Mouse (Mus musculus): ENCODE data around the gene Tmed8. TPM values are rescaled to one million over a fixed set of nuclear protein-coding genes. Genes with fewer than 3 reads are reported as not detected.

The Tmed8 gene
- polyA plus RNA-seq, 1 experiment, result 2.1 TPM

GRCm38 (mm10) chr12:87196310-87196709 lies 3.9 kb downstream of the Tmed8 start:
- no peak overlapping the region for H3K4me2 ChIP-seq (ENCODE audit: low read depth)
- no peaks in the 10 kb centered on the region for H3K27me3 ChIP-seq (ENCODE audit: control insufficient read depth, insufficient read depth, insufficient read length)
- H3ac ChIP-seq (ENCODE audit: control insufficient read depth, insufficient read length), result no peak overlapping the region
- no peaks in the 10 kb centered on the region for H3K36me3 ChIP-seq (ENCODE audit: control insufficient read depth, insufficient read depth)
- no peaks in the 10 kb centered on the region for H3K79me2 ChIP-seq (ENCODE audit: control insufficient read depth, insufficient read depth)
- TF ChIP-seq TCF3 (IDR thresholded peaks at IDR 0.05; ENCODE audit: insufficient read length, low read depth) (no peak), TCF12 (IDR thresholded peaks at IDR 0.05; ENCODE audit: insufficient read depth, poor library complexity, severe bottlenecking) (no peak), SRF (IDR thresholded peaks at IDR 0.05; ENCODE audit: control insufficient read depth, insufficient read length, low read depth) (no peak), E2F4 (IDR thresholded peaks at IDR 0.05; ENCODE audit: insufficient read depth) (no peak), POLR2AphosphoS2 (IDR thresholded peaks at IDR 0.05; ENCODE audit: insufficient read length, low read depth) (no peak), USF1 (IDR thresholded peaks at IDR 0.05; ENCODE audit: low read depth) (no peak), MYOG (IDR thresholded peaks at IDR 0.05; ENCODE audit: control insufficient read depth in 1 of 3, insufficient read depth in 1 of 3, insufficient read length in 2 of 3, low read depth in 2 of 3) (no peak), MAX (IDR thresholded peaks at IDR 0.05; ENCODE audit: low read depth) (no peak), REST (IDR thresholded peaks at IDR 0.05; ENCODE audit: insufficient read depth, insufficient read length) (no peak), MYOD1 (IDR thresholded peaks at IDR 0.05; ENCODE audit: control insufficient read depth in 1 of 3, insufficient read length in 2 of 3, low read depth in 2 of 3) (no peak), CEBPB (IDR thresholded peaks at IDR 0.05; ENCODE audit: insufficient read depth, poor library complexity, severe bottlenecking) (no peak), POLR2A (IDR thresholded peaks at IDR 0.05; ENCODE audit: insufficient read length, low read depth) (no peak)
- H3K4me3 ChIP-seq, result no peak overlapping the region

GRCm38 (mm10) chr12:87195069-87195468 lies 5.2 kb downstream of the Tmed8 start:
- Histone ChIP-seq H3K4me3 (no peak overlapping the region), H3K4me2 (ENCODE audit: low read depth) (no peak overlapping the region), H3ac (ENCODE audit: control insufficient read depth, insufficient read length) (no peak overlapping the region), H3K27me3 (ENCODE audit: control insufficient read depth, insufficient read depth, insufficient read length) (no peaks in the 10 kb centered on the region), H3K36me3 (ENCODE audit: control insufficient read depth, insufficient read depth) (no peaks in the 10 kb centered on the region), H3K79me2 (ENCODE audit: control insufficient read depth, insufficient read depth) (no peaks in the 10 kb centered on the region)
- TF ChIP-seq POLR2A (IDR thresholded peaks at IDR 0.05; ENCODE audit: insufficient read length, low read depth) (no peak), MAX (IDR thresholded peaks at IDR 0.05; ENCODE audit: low read depth) (no peak), MYOG (IDR thresholded peaks at IDR 0.05; ENCODE audit: control insufficient read depth in 1 of 3, insufficient read depth in 1 of 3, insufficient read length in 2 of 3, low read depth in 2 of 3) (no peak), POLR2AphosphoS2 (IDR thresholded peaks at IDR 0.05; ENCODE audit: insufficient read length, low read depth) (no peak), TCF12 (IDR thresholded peaks at IDR 0.05; ENCODE audit: insufficient read depth, poor library complexity, severe bottlenecking) (no peak), MYOD1 (IDR thresholded peaks at IDR 0.05; ENCODE audit: control insufficient read depth in 1 of 3, insufficient read length in 2 of 3, low read depth in 2 of 3) (no peak), E2F4 (IDR thresholded peaks at IDR 0.05; ENCODE audit: insufficient read depth) (no peak), USF1 (IDR thresholded peaks at IDR 0.05; ENCODE audit: low read depth) (no peak), SRF (IDR thresholded peaks at IDR 0.05; ENCODE audit: control insufficient read depth, insufficient read length, low read depth) (no peak), TCF3 (IDR thresholded peaks at IDR 0.05; ENCODE audit: insufficient read length, low read depth) (no peak), CEBPB (IDR thresholded peaks at IDR 0.05; ENCODE audit: insufficient read depth, poor library complexity, severe bottlenecking) (no peak), REST (IDR thresholded peaks at IDR 0.05; ENCODE audit: insufficient read depth, insufficient read length) (no peak)

GRCm38 (mm10) chr12:87193008-87193407 lies 7.2 kb downstream of the Tmed8 start:
- Histone ChIP-seq H3K27me3 (ENCODE audit: control insufficient read depth, insufficient read depth, insufficient read length) (no peaks in the 10 kb centered on the region), H3K4me2 (ENCODE audit: low read depth) (no peak overlapping the region), H3K79me2 (ENCODE audit: control insufficient read depth, insufficient read depth) (no peaks in the 10 kb centered on the region), H3ac (ENCODE audit: control insufficient read depth, insufficient read length) (no peak overlapping the region), H3K4me3 (no peak overlapping the region), H3K36me3 (ENCODE audit: control insufficient read depth, insufficient read depth) (no peaks in the 10 kb centered on the region)
- TF ChIP-seq USF1 (IDR thresholded peaks at IDR 0.05; ENCODE audit: low read depth) (no peak), MYOD1 (IDR thresholded peaks at IDR 0.05; ENCODE audit: control insufficient read depth in 1 of 3, insufficient read length in 2 of 3, low read depth in 2 of 3) (no peak), REST (IDR thresholded peaks at IDR 0.05; ENCODE audit: insufficient read depth, insufficient read length) (no peak)

GRCm38 (mm10) chr12:87177631-87178030 lies 22.6 kb downstream of the Tmed8 start:
- TF ChIP-seq CEBPB (IDR thresholded peaks at IDR 0.05; ENCODE audit: insufficient read depth, poor library complexity, severe bottlenecking), result no peak
- no peak overlapping the region for H3K4me2 ChIP-seq (ENCODE audit: low read depth)
- H3ac ChIP-seq (ENCODE audit: control insufficient read depth, insufficient read length), result no peak overlapping the region
- no peak overlapping the region for H3K4me3 ChIP-seq
- H3K36me3 ChIP-seq (ENCODE audit: control insufficient read depth, insufficient read depth), result no peaks in the 10 kb centered on the region
- H3K27me3 ChIP-seq (ENCODE audit: control insufficient read depth, insufficient read depth, insufficient read length), result no peaks in the 10 kb centered on the region
- no peaks in the 10 kb centered on the region for H3K79me2 ChIP-seq (ENCODE audit: control insufficient read depth, insufficient read depth)

GRCm38 (mm10) chr12:87175194-87175946 lies 24.9 kb downstream of the Tmed8 start:
- H3K36me3 ChIP-seq (ENCODE audit: control insufficient read depth, insufficient read depth), result no peaks in the 10 kb centered on the region
- no peaks in the 10 kb centered on the region for H3K27me3 ChIP-seq (ENCODE audit: control insufficient read depth, insufficient read depth, insufficient read length)
- no peaks in the 10 kb centered on the region for H3K79me2 ChIP-seq (ENCODE audit: control insufficient read depth, insufficient read depth)
- no peak overlapping the region for H3K4me2 ChIP-seq (ENCODE audit: low read depth)
- H3K4me3 ChIP-seq, result no peak overlapping the region
- TF ChIP-seq REST (IDR thresholded peaks at IDR 0.05; ENCODE audit: insufficient read depth, insufficient read length) (no peak), CEBPB (IDR thresholded peaks at IDR 0.05; ENCODE audit: insufficient read depth, poor library complexity, severe bottlenecking) (no peak)
- no peak overlapping the region for H3ac ChIP-seq (ENCODE audit: control insufficient read depth, insufficient read length)

Measured in myocyte (in vitro differentiated cells).